Mouse (Mus musculus): ENCODE data around the gene Cnot3. TPM values are rescaled to one million over a fixed set of nuclear protein-coding genes. Genes with fewer than 3 reads are reported as not detected.
"Not testable (repeated sequence)": the region's sequence is repeated elsewhere in the genome, so short reads cannot be mapped to it uniquely, and the experiment has no call there.

The Cnot3 gene
- total RNA-seq, 4 experiments from 2014 or later, result 49.6 to 68.5 (median 58.8) TPM

DNA sequence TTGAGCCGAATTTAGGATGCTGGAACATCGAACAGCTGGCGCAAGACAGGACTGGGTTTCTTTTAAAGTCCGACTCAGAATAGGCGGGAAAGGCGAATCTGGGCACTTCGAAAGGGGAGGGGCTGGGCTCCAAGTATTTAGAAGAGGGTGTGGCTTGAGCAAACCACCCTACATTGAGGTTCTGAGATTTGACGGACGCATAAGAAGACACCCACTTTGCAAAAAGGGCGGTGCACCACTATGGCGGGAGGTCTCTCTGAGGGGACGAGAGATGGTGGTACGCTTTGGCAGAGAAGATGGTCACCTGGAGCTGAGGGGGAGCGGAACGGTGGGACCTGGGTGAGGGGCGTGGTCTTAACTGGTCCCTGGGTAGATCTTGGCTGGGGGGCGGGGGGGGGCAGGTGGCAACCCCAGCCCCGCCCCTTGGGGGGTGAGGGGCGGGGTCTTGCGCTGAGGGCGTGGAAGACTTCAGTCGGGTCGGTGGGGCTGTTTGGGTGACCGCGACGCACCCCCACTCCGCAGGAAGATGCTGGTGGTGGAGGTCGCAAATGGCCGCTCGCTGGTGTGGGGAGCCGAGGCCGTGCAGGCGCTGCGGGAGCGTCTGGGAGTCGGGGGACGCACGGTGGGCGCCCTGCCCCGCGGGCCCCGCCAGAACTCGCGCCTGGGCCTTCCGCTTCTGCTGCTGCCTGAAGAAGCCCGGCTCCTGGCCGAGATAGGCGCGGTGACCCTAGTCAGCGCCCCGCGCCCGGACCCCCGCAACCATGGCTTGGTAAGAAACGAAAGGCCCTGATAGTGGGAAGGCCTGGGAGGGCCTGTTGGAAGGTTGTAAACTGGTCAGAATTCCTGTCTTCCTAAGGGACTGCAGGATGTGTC, 49.2 kb downstream of the Cnot3 start:
- peak in 1 of 2 experiments; percentile 63 for DNase-seq (ENCODE audit: low spot score in 2 of 2)

DNA sequence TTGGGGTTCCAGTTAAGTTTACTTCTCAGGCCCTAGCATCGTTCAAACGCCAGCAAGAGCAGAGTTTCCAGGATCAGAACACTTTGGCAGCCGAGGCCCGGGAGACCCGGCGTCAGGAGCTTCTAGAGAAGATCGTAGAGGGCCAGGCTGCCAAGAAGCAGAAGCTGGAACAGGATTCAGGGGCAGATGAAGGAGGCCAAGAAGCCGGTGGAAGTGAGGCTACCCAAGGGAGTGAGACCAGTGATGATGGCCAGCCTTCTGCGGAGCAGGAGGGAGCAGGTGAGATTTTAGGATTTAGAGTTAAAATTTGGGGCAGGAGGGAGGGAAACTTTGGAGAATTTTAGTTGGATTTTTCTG, 49.9 kb downstream of the Cnot3 start:
- DNase-seq (ENCODE audit: low spot score in 2 of 2), result not testable (repeated sequence)

DNA sequence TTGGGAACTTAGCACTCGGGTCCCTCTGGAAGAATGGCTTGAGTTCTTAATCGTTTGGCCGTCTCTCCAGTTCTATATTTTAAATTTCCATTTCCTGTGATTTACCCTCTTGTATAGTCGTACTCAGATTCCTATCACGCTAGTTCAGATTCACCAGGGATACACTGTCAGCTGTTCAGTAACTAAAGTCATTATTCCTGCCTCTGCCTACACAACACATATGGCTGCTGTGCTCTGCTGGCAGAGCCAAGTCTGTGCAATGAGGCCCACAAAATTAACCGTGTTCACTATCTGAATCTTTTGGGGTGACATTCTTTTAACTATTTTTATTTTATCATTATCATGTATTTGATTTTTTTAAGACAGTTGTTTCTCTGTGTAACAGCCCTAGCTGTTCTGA, 53.4 kb downstream of the Cnot3 start:
- DNase-seq (ENCODE audit: low spot score in 2 of 2), result peak in 1 of 2 experiments; percentile 41

DNA sequence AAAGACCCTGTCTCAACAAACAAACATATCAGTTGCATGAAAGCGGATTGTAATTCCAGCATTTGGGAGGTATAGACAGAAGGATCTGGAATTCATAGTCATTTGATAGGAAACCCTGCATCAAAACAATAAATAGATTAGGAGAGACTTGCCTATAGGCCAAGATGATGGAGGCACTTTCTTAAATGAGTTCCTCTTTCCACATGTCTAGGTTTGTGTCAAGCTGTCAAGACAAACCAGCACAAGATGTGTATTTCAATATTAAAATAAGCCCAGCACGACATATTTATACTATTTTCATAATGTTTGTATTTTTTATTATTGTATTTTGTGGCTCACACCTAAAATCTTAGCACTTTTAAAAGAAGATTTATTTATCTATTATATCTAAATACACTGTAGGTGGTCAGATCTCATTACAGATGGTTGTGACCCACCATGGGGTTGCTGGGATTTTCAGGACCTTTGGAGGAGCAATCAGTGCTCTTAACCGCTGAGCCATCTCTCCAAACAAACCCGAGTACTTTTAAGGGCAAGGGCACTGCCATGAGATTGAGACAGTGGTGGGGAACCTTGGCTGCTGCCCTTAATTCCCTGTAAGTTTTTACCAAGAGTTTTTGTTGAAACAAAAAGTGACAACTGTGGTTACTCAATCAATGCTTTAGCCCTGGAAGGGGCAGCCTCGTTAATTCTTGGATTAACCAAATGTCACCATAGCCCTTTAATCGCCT, 58.2 kb downstream of the Cnot3 start:
- no peak for DNase-seq (ENCODE audit: low spot score in 2 of 2)

DNA sequence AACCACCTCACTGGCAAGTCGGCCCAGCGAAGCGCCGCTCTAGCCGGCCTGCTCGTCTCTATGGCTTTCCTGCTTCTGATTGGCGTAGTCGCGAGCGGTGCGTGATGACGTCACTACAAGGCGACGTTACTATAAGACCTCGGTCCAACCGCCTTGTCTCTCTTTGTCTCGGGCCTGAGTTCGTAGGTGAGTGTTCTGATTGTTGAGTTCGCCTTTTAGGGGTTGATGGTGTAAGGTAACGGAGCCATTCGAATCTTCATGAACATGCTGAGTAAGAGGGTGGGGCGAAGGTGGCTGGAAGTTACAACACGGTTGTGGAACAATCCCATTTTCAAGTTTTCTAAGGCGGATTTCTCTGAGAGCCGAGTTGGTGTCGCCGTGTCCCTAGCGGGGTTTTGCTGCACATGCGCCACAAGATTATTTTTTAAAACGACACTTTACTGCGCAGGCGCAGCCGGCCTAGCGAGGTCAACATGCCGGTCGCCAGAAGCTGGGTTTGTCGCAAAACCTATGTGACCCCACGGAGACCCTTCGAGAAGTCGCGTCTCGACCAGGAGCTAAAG, 58.9 kb downstream of the Cnot3 start, which contains the start of gene Rps9:
Rps9 (plus strand) TSS at position 115 of the 563 bp plus-strand sequence.
- DNase-seq (ENCODE audit: low spot score in 2 of 2), result peak; percentile 96 to 98

DNA sequence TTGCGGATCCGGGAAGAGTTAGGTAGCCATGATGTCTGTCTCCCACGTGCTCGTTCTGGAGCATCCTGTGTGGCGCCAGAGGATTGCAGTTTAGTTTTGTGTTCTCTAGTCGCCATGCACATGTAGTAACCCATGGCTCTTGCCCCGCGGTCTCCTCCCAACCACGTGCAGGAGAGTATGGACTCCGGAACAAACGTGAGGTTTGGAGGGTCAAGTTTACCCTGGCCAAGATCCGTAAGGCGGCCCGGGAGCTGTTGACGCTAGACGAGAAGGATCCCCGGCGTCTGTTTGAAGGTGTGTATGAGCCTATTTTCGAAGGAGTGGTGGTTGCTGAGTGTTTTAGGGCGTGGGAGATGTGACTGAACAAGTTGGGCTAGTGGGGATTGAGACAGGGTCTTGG, 59.4 kb downstream of the Cnot3 start:
- DNase-seq (ENCODE audit: low spot score in 2 of 2), result no peak

DNA sequence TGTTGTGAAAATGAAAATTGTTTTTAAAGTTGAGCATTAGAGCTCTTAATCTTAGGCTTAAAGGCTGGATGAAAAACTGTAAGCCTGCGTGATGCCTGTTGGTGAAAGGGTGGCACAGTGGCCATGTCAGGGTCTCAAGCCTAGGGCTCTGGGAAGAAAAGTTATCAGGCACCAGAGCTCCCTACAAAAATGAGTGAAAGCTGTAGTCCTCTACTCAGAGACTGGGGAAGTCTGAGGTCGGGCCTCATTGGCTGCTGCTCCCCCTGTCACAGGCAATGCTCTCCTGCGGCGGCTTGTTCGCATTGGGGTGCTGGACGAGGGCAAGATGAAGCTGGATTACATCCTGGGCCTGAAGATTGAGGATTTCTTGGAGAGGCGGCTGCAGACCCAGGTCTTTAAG, 60.4 kb downstream of the Cnot3 start:
- not testable (repeated sequence) for DNase-seq (ENCODE audit: low spot score in 2 of 2)

DNA sequence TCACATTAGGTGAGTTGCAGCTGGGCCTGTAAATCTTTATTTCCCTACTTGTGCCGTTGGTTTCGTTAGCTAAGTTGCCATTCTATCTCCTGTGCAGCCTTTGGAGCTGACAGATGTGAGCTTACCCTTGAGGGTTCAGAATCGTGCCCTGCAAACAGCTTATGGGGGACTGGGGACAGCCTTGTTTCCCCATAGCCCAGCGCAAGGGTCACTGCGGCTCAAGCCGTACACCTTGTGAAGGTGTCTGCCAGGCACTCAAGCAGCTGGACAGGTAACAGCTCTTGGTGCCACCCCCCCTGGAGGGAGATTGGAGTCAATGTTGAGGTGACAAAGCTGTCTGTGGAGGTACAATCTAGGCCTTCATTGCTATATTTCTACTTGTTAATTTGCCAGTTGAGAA, 60.8 kb downstream of the Cnot3 start:
- no peak for DNase-seq (ENCODE audit: low spot score in 2 of 2)

DNA sequence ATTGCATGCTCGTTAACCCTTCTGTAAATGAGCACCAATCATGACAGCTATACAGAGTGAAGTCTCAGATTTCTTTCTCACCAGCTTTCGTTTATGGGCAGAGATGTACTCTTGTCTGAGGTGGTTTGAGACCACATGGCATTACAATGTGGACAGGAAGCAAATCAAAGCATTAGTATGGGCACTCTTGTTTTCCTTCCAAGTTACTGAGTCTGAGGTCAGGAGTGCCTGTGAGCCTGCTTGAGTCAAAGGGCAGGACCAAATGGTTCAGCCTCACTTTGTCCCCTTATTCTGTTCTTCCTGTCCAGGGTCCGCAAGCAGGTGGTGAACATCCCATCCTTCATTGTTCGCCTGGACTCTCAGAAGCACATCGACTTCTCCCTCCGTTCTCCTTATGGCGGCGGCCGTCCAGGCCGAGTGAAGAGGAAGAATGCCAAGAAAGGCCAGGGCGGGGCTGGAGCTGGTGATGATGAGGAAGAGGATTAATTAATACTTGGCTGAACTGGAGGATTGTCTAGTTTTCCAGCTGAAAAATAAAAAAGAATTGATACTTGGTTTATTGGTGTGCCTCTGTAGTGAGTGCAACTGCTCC, 61.4 kb downstream of the Cnot3 start:
- DNase-seq (ENCODE audit: low spot score in 2 of 2), result no peak

DNA sequence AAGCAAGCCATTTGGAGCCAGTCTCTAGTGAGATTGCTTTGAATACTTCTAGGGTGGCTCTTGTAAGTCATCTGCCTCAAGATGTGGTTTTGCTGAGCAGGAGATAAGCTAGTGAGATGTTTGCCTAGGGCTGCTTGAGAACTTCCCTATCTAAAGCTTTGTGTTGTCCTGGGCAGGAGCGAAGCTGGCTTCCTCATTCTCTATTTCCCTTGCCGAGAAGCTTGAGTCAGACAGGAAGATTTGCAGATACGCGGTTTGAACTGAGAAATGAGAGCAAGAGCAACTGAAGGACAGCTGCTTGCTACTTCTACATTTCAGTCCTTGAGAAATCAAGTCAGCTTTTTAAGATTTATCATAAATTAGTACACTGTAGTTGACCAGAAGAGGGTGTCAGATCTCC, 62.0 kb downstream of the Cnot3 start:
- no peak for DNase-seq (ENCODE audit: low spot score in 2 of 2)

DNA sequence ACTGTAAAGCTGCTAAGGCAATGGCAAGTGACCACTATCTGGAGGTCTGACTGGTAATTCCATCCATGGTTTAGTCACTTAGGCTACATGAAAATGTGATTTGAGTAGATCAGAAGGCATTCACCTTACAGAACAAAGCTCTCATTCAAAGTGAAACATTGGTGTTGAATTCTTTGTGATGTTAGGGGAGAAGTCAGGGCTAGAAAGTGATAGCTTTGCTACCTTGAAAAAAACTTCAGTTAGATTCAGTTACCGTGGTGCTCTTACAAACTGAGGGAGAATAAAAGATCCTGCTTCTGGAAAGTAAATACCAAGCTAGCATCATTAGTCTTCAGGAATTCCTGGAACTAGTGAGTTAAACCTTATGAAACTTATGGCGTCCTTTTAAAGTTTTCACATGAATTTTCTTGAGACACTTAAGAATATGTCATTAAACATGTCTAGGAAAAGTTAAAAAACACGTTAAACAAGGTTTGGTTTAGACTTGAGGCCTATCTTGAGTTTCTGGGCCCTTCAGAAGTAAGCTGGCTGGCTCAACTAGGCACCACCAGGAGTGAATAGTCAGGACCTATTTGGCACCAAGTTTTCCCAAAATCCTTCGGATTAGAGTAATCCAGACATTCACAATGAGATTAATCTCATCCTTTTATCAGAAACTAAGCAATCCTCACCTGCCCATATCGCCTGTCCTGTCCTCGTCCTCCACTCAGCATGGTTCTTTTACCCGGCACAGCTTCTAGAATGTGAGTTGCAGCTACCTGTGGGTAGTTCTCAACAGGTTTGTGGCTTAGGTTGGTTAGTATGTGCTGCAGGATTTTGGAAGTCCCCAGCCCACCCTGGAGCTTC, 62.7 kb downstream of the Cnot3 start:
- no peak for DNase-seq (ENCODE audit: low spot score in 2 of 2)

DNA sequence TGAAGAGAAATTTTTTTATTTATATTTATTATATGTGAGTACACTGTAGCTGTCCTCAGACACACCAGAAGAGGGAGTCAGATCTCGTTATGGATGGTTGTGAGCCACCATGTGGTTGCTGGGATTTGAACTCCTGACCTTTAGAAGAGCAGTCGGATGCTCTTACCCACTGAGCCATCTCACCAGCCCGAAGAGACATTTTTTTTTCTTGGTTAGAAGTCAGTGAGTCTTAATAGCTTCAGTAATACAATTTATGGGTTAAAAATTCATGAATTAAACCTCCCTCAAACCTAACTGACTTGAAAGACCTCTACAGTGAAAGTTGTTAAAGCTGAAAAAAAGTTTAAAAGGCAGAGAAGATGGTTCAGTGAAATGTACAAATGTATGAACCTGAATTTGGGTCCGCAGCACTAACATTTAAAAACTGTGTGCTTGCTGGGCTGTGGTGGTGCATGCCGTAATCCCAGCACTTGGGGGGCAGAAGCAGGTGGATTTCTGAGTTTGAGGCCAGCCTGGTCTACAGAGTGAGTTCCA, 63.4 kb downstream of the Cnot3 start:
- DNase-seq (ENCODE audit: low spot score in 2 of 2), result not testable (repeated sequence)

DNA sequence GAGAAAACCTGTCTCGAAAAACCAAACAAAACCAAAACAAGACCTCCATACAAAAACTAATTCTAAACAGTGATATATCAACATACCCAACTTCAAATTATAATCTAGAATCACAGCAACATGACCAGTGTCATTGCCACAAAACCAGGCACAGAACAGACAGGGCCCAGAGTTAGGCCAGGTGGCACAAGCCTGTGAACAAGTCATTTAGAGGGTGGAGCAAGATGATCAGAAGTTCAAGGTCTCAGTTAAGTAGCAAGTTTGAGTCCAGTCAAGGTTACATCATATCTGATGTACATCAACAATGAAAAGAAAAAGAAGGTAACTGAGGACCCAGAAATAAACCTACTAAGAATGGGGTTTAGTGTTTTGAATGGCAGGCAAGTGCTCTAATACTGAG, 63.9 kb downstream of the Cnot3 start:
- DNase-seq (ENCODE audit: low spot score in 2 of 2), result no peak

Small RNAs within 50 kb of the gene (microRNA-seq; reads per million reads assigned to microRNA genes)
- gene Mir3572, result 3.5 to 4.0 reads per million in 2 experiments

Other genes with a start within 250 kb of the Cnot3 start
- 1 to 10 TPM; 1.2 to 2.5 (median 1.5) TPM for gene Cacng6, start 221.1 kb upstream of the Cnot3 start, total RNA-seq (2022)
- gene Tarm1, start 142.6 kb upstream of the Cnot3 start, total RNA-seq (2022), result under 1 TPM in 2 of 4 experiments, not detected in 2; 0.41 to 0.70 TPM
- gene Oscar, start 29.1 kb upstream of the Cnot3 start, total RNA-seq (2022), result 1 to 10 TPM in 2 of 4 experiments, under 1 TPM in 2; 0.66 to 1.5 (median 1.1) TPM
- gene Ndufa3, start 27.9 kb upstream of the Cnot3 start, total RNA-seq (2022), result 100 to 1,000 TPM; 526 to 633 (median 592) TPM
- gene Tfpt, start 15.3 kb upstream of the Cnot3 start, total RNA-seq (2022), result 10 to 100 TPM; 36.3 to 53.8 (median 39.7) TPM
- 10 to 100 TPM; 50.3 to 53.0 (median 51.0) TPM for gene Prpf31, start 15.3 kb upstream of the Cnot3 start, total RNA-seq (2022)
- gene Leng1, start 20.6 kb downstream of the Cnot3 start, total RNA-seq (2022), result 1 to 10 TPM; 4.4 to 6.8 (median 5.5) TPM
- gene Tmc4, start 32.3 kb downstream of the Cnot3 start, total RNA-seq (2022), result 10 to 100 TPM in 2 of 4 experiments, 1 to 10 TPM in 2; 6.2 to 12.1 (median 8.8) TPM
- 10 to 100 TPM; 81.0 to 88.0 (median 82.8) TPM for gene Tsen34, start 47.6 kb downstream of the Cnot3 start, total RNA-seq (2022)
- gene Mboat7, start 48.3 kb downstream of the Cnot3 start, total RNA-seq (2022), result 100 to 1,000 TPM; 171 to 178 (median 173) TPM
- gene Rps9, start 58.7 kb downstream of the Cnot3 start, total RNA-seq (2022), result 100 to 1,000 TPM; 307 to 490 (median 402) TPM
- gene Pirb, start 75.1 kb downstream of the Cnot3 start, total RNA-seq (2022), result under 1 TPM in 3 of 4 experiments, not detected in 1; 0.14 to 0.54 (median 0.52) TPM
- not detected for gene Gm15448, start 180.4 kb downstream of the Cnot3 start, total RNA-seq (2022)
- under 1 TPM in 1 of 4 experiments, not detected in 3; 0.23 TPM for gene Pira2, start 199.8 kb downstream of the Cnot3 start, total RNA-seq (2022)

Data from layer of hippocampus, adult 8-10 months (tissue).